Mouse (Mus musculus) midbrain, embryonic 14.5 days (tissue): Measurements from ENCODE around the gene Rnf208. TPM values are rescaled to one million over a fixed set of nuclear protein-coding genes. Genes with fewer than 3 reads are reported as not detected.
A peak's percentile ranks its signal among the peaks of the same experiment; 100 is the strongest.

ENCODE experiments used
- ATAC-seq: fragments of 200-750 bp; cut with Nextera tagmentation; 2 replicates; pipeline ENCODE4 v1.8.0; 2017; ENCODE audit warnings: moderate number of reproducible peaks, moderate library complexity; ENCODE audit not compliant: low FRiP score, low TSS enrichment
- DNase-seq: peaks from one replicate; pipeline ENCODE4 v3.0.0-alpha.2; 2015
- H3K27ac ChIP-seq: fragments of 300-500 bp; sonication (generic); replicated peaks from 2 replicates; pipeline ENCODE4 v1.5.1; 2014; ENCODE audit warnings: mild to moderate bottlenecking, low read depth, low read length, moderate library complexity
- H3K27me3 ChIP-seq: fragments of 300-500 bp; sonication (generic); 2 replicates; pipeline ENCODE4 v1.6.1; 2014; ENCODE audit warnings: low read length, control low read depth, mixed read lengths; ENCODE audit not compliant: control insufficient read depth, insufficient read depth
- H3K36me3 ChIP-seq: fragments of 300-500 bp; sonication (generic); 2 replicates; pipeline ENCODE4 v1.6.1; 2014; ENCODE audit warnings: low read length, control low read depth; ENCODE audit not compliant: control insufficient read depth, insufficient read depth
- H3K4me1 ChIP-seq: fragments of 300-500 bp; sonication (generic); 2 replicates; pipeline ENCODE4 v1.6.1; 2014; ENCODE audit warnings: mild to moderate bottlenecking, antibody characterized with exemption, low read length, control low read depth; ENCODE audit not compliant: control insufficient read depth, insufficient read depth
- H3K4me2 ChIP-seq: fragments of 300-500 bp; sonication (generic); 2 replicates; pipeline ENCODE4 v1.6.1; 2014; ENCODE audit warnings: mild to moderate bottlenecking, low read length, moderate library complexity
- H3K4me3 ChIP-seq: fragments of 300-500 bp; sonication (generic); replicated peaks from 2 replicates; pipeline ENCODE4 v1.5.1; 2014; ENCODE audit warnings: low read depth, low read length
- H3K9ac ChIP-seq: fragments of 300-500 bp; sonication (generic); replicated peaks from 2 replicates; pipeline ENCODE4 v1.6.1; 2014; ENCODE audit warnings: mild to moderate bottlenecking, low read length, moderate library complexity
- H3K9me3 ChIP-seq: fragments of 300-500 bp; sonication (generic); 2 replicates; pipeline ENCODE4 v1.6.1; 2016; ENCODE audit warnings: low read length, control low read depth, mixed read lengths; ENCODE audit not compliant: control insufficient read depth
- WGBS: fragments of 180-500 bp; shearing (Covaris S2); extraction: QIAGEN DNeasy Blood & Tissue Kit; methylation state at CpG from one replicate; pipeline ENCODE4 v1.1.7; 2014; 5-methylcytosine and 5-hydroxymethylcytosine counted together
- polyA plus RNA-seq: library from polyadenylated mRNA; unstranded; fragments of >200 nt; fragmentation: Nextera tagmentation; extraction: Ambion mirVana; gene quantifications from 2 replicates; pipeline ENCODE4 v1.2.1, GENCODE M21; 2014

Gene Rnf208
- polyA plus RNA-seq = 138 and 147 TPM in 2 replicates

GRCm38 (mm10) chr2:25242101-25242506 lies at the start of gene Rnf208, which contains the start of gene Cysrt1:
Rnf208 (plus strand) TSS chr2:25242255.
Cysrt1 (minus strand) TSS chr2:25242452.
- Histone ChIP-seq H3K4me1 (peaks cover 19% of the 10 kb centered on the region), H3K4me2 (peak within 1 kb of the TSS; percentile 82), H3K27me3 (no peaks in the 10 kb centered on the region), H3K36me3 (peaks cover 26% of the 10 kb centered on the region), H3K4me3 (peak within 1 kb of the TSS; percentile 69), H3K27ac (peak within 1 kb of the TSS; percentile 74), H3K9me3 (no peaks in the 10 kb centered on the region), H3K9ac (peak within 1 kb of the TSS; percentile 81)
- WGBS = 0% methylated on average over 57 of the region's 59 CpGs
- ATAC-seq (peak; percentile 62), DNase-seq (peak; percentile 81)

- ATAC-seq = peak; percentile 81
- no peak overlapping the region for H3K4me2 ChIP-seq
- H3K27ac ChIP-seq = no peak overlapping the region
- H3K27me3 ChIP-seq = peaks cover 20% of the 10 kb centered on the region
- H3K4me3 ChIP-seq = no peak overlapping the region
- no peaks in the 10 kb centered on the region for H3K9me3 ChIP-seq
- DNase-seq = peak; percentile 90
- no peaks in the 10 kb centered on the region for H3K4me1 ChIP-seq
- under 1% methylated on average over 6 of the region's 6 CpGs for WGBS
- H3K36me3 ChIP-seq = peaks cover 4% of the 10 kb centered on the region
- H3K9ac ChIP-seq = no peak overlapping the region
These were observed 48.7 kb upstream of the Rnf208 start for GRCm38 (mm10) chr2:25193330-25193770.

GRCm38 (mm10) chr2:25194006-25194405 lies 48.0 kb upstream of the Rnf208 start:
- H3K9ac ChIP-seq = no peak overlapping the region
- 76% methylated on average over 5 of the region's 5 CpGs for WGBS

GRCm38 (mm10) chr2:25194486-25195171 lies 47.4 kb upstream of the Rnf208 start:
- Histone ChIP-seq H3K9ac (no peak overlapping the region), H3K36me3 (peaks cover 16% of the 10 kb centered on the region), H3K27me3 (peaks cover 20% of the 10 kb centered on the region), H3K4me3 (no peak overlapping the region), H3K9me3 (no peaks in the 10 kb centered on the region), H3K4me2 (no peak overlapping the region), H3K4me1 (no peaks in the 10 kb centered on the region), H3K27ac (no peak overlapping the region)
- DNase-seq (no peak), ATAC-seq (no peak)
- 86% methylated on average over 17 of the region's 17 CpGs for WGBS

More at GRCm38 (mm10) chr2:25194006-25194405, 48.0 kb upstream of the Rnf208 start:
- Histone ChIP-seq H3K4me3 (no peak overlapping the region), H3K4me2 (no peak overlapping the region), H3K27ac (no peak overlapping the region), H3K27me3 (peaks cover 20% of the 10 kb centered on the region), H3K9me3 (no peaks in the 10 kb centered on the region), H3K36me3 (peaks cover 11% of the 10 kb centered on the region), H3K4me1 (no peaks in the 10 kb centered on the region)
- no peak for ATAC-seq
- DNase-seq = no peak

GRCm38 (mm10) chr2:25195211-25196156 lies 46.6 kb upstream of the Rnf208 start:
- 0 out of 2 replicates have a peak overlapping the region, but pooled peaks have one; percentile 4 for H3K4me2 ChIP-seq

GRCm38 (mm10) chr2:25196172-25196954 lies 45.7 kb upstream of the Rnf208 start, which contains the start of gene Tor4a:
Tor4a (minus strand) TSS chr2:25196886.
- H3K36me3 ChIP-seq = peaks cover 33% of the 10 kb centered on the region
- H3K4me2 ChIP-seq = 0 out of 2 replicates have a peak within 1 kb of the TSS, but pooled peaks have one; percentile 4
- H3K4me3 ChIP-seq = 0 out of 2 replicates have a peak within 1 kb of the TSS, but pooled peaks have one; percentile 5
- H3K9ac ChIP-seq = no peak within 1 kb of the TSS
- WGBS = 15% methylated on average over 8 of the region's 8 CpGs
- H3K27ac ChIP-seq = no peak within 1 kb of the TSS
- peaks cover 20% of the 10 kb centered on the region for H3K27me3 ChIP-seq
- no peaks in the 10 kb centered on the region for H3K9me3 ChIP-seq
- DNase-seq (no peak), ATAC-seq (no peak)
- H3K4me1 ChIP-seq = no peaks in the 10 kb centered on the region

More at GRCm38 (mm10) chr2:25195211-25196156, 46.6 kb upstream of the Rnf208 start:
- DNase-seq (no peak), ATAC-seq (no peak)
- Histone ChIP-seq H3K4me3 (0 out of 2 replicates have a peak overlapping the region, but pooled peaks have one; percentile 5), H3K9ac (no peak overlapping the region), H3K9me3 (no peaks in the 10 kb centered on the region), H3K36me3 (peaks cover 24% of the 10 kb centered on the region), H3K4me1 (no peaks in the 10 kb centered on the region), H3K27me3 (peaks cover 20% of the 10 kb centered on the region), H3K27ac (no peak overlapping the region)
- 20% methylated on average over 55 of the region's 55 CpGs for WGBS

GRCm38 (mm10) chr2:25197191-25197590 lies 44.9 kb upstream of the Rnf208 start:
- WGBS = 32% methylated on average over 2 of the region's 2 CpGs

GRCm38 (mm10) chr2:25197946-25198345 lies 44.1 kb upstream of the Rnf208 start:
- no peak for ATAC-seq
- H3K4me1 ChIP-seq = no peaks in the 10 kb centered on the region
- peaks cover 20% of the 10 kb centered on the region for H3K27me3 ChIP-seq
- no peak overlapping the region for H3K4me3 ChIP-seq
- H3K4me2 ChIP-seq = no peak overlapping the region
- no peak overlapping the region for H3K27ac ChIP-seq
- H3K36me3 ChIP-seq = peaks cover 49% of the 10 kb centered on the region
- H3K9ac ChIP-seq = no peak overlapping the region
- DNase-seq = no peak
- no peaks in the 10 kb centered on the region for H3K9me3 ChIP-seq

More at GRCm38 (mm10) chr2:25197191-25197590, 44.9 kb upstream of the Rnf208 start:
- Histone ChIP-seq H3K27ac (no peak overlapping the region), H3K4me1 (no peaks in the 10 kb centered on the region), H3K9ac (no peak overlapping the region), H3K4me3 (no peak overlapping the region), H3K9me3 (no peaks in the 10 kb centered on the region), H3K27me3 (peaks cover 20% of the 10 kb centered on the region), H3K4me2 (no peak overlapping the region), H3K36me3 (peaks cover 41% of the 10 kb centered on the region)
- no peak for DNase-seq
- ATAC-seq = no peak
